Mouse (Mus musculus) c-Kit-negative CD71-positive TER-119-positive erythroid progenitor cells, embryonic 14.5 days (primary cell): ENCODE measurements around the gene Fgfr2.
"Not testable (repeated sequence)": the region's sequence is repeated elsewhere in the genome, so short reads cannot be mapped to it uniquely, and the experiment has no call there.

ENCODE experiments used
- DNase-seq: peaks from one replicate; pipeline ENCODE4 v3.0.0-alpha.2; 2013; ENCODE audit warnings: low read depth, low spot score

Fgfr2 gene

GRCm38 (mm10) chr7:130691931-130692330, 2431.2 kb downstream of the Fgfr2 start:
- no peak for DNase-seq

GRCm38 (mm10) chr7:130690869-130691268, 2432.3 kb downstream of the Fgfr2 start:
- DNase-seq, result no peak

GRCm38 (mm10) chr7:130688601-130689000, 2434.5 kb downstream of the Fgfr2 start:
- no peak for DNase-seq

GRCm38 (mm10) chr7:130681798-130682197, 2441.4 kb downstream of the Fgfr2 start:
- no peak for DNase-seq

- no peak for DNase-seq
Observed at GRCm38 (mm10) chr7:130678414-130678813, 2444.7 kb downstream of the Fgfr2 start.

GRCm38 (mm10) chr7:130677541-130678274, 2445.4 kb downstream of the Fgfr2 start:
- no peak for DNase-seq

GRCm38 (mm10) chr7:130676885-130677540, 2446.1 kb downstream of the Fgfr2 start:
- DNase-seq, result no peak

- DNase-seq, result no peak
Observed at GRCm38 (mm10) chr7:130674526-130674925, 2448.6 kb downstream of the Fgfr2 start.

GRCm38 (mm10) chr7:130673169-130674033, 2449.7 kb downstream of the Fgfr2 start:
- no peak for DNase-seq

GRCm38 (mm10) chr7:130671301-130671700, 2451.8 kb downstream of the Fgfr2 start:
- no peak for DNase-seq

GRCm38 (mm10) chr7:130670358-130670757, 2452.8 kb downstream of the Fgfr2 start:
- no peak for DNase-seq

GRCm38 (mm10) chr7:130669370-130669881, 2453.7 kb downstream of the Fgfr2 start:
- DNase-seq, result no peak

GRCm38 (mm10) chr7:130668729-130669281, 2454.3 kb downstream of the Fgfr2 start:
- DNase-seq, result no peak

- DNase-seq, result not testable (repeated sequence)
Observed at GRCm38 (mm10) chr7:130668013-130668412, 2455.1 kb downstream of the Fgfr2 start.

- DNase-seq, result no peak
Observed at GRCm38 (mm10) chr7:130665358-130665757, 2457.8 kb downstream of the Fgfr2 start.

- no peak for DNase-seq
Observed at GRCm38 (mm10) chr7:130664629-130665028, 2458.5 kb downstream of the Fgfr2 start.

GRCm38 (mm10) chr7:130664037-130664436, 2459.1 kb downstream of the Fgfr2 start:
- no peak for DNase-seq

GRCm38 (mm10) chr7:130662869-130663268, 2460.3 kb downstream of the Fgfr2 start:
- DNase-seq, result no peak

GRCm38 (mm10) chr7:130662250-130662649, 2460.9 kb downstream of the Fgfr2 start:
- no peak for DNase-seq

GRCm38 (mm10) chr7:130659129-130659528, 2464.0 kb downstream of the Fgfr2 start:
- no peak for DNase-seq

- DNase-seq, result no peak
Observed at GRCm38 (mm10) chr7:130657751-130658150, 2465.4 kb downstream of the Fgfr2 start.

- no peak for DNase-seq
Observed at GRCm38 (mm10) chr7:130656965-130657364, 2466.2 kb downstream of the Fgfr2 start.
